Mouse (Mus musculus): ENCODE results near the gene Ptpn1. TPM values are rescaled to one million over a fixed set of nuclear protein-coding genes. Genes with fewer than 3 reads are reported as not detected.

Gene Ptpn1
- total and polyA plus RNA-seq, 3 experiments, result 69.8 to 131 (median 77.6) TPM

- no peaks in the 10 kb centered on the region for H3K79me2 ChIP-seq (replicated peaks; ENCODE audit: control insufficient read depth, extremely low read depth, insufficient read depth, poor library complexity, severe bottlenecking)
- in situ Hi-C loops (cut with MboI; ENCODE audit: low pct_ligation_motif_present, low pct_unique_long_range_greater_than_20kb, low sequenced_read_pairs) (no loop called here), dilution Hi-C loops (cut with MboI; ENCODE audit: extremely low pct_ligation_motif_present, extremely low pct_unique_long_range_greater_than_20kb, low sequenced_read_pairs) (no loop called here)
- no peak overlapping the region for H3K4me2 ChIP-seq (ENCODE audit: insufficient read depth, low read depth, poor library complexity, severe bottlenecking)
- no peak overlapping the region for H3K4me3 ChIP-seq (replicated peaks in 1 of 3; ENCODE audit: low read depth in 2 of 3, low read length in 2 of 3, poor library complexity in 1 of 3)
- no peaks in the 10 kb centered on the region for H3K36me3 ChIP-seq (replicated peaks in 1 of 2; ENCODE audit: control insufficient read depth in 1 of 2, insufficient read depth in 1 of 2, low read length in 1 of 2)
- peaks cover 4% of the 10 kb centered on the region for H3K9me3 ChIP-seq (replicated peaks; ENCODE audit: low read length)
- H3K27ac ChIP-seq (ENCODE audit: insufficient read depth, low read depth), result no peak overlapping the region
- DNase-seq (ENCODE audit: extremely low read depth), result no peak
- H3K27me3 ChIP-seq (replicated peaks), result peaks cover 35% of the 10 kb centered on the region
- TF ChIP-seq ZC3H11A (IDR thresholded peaks at IDR 0.05; ENCODE audit: low read depth, low read length) (no peak), HCFC1 (IDR thresholded peaks at IDR 0.05; ENCODE audit: low read depth, low read length) (no peak), ETS1 (conservative IDR thresholded peaks at IDR 0.05; ENCODE audit: low read depth, low read length) (no peak), JUND (conservative IDR thresholded peaks at IDR 0.05; ENCODE audit: low read depth, low read length) (no peak), RAD21 (IDR thresholded peaks at IDR 0.05; ENCODE audit: low read depth, low read length) (no peak), MYC (IDR thresholded peaks at IDR 0.05; ENCODE audit: low read depth, low read length) (no peak), POLR2A (IDR thresholded peaks at IDR 0.05; ENCODE audit: low read depth, low read length) (no peak), UBTF (IDR thresholded peaks at IDR 0.05; ENCODE audit: low read depth, low read length) (no peak), USF2 (conservative IDR thresholded peaks at IDR 0.05; ENCODE audit: low read depth, low read length) (no peak), JUN (IDR thresholded peaks at IDR 0.05; ENCODE audit: insufficient read depth, low read depth, low read length) (no peak), CHD1 (IDR thresholded peaks at IDR 0.05; ENCODE audit: low read depth, low read length) (no peak), EP300 (IDR thresholded peaks at IDR 0.05; ENCODE audit: low read length) (no peak), ELF1 (IDR thresholded peaks at IDR 0.05; ENCODE audit: low read depth, low read length) (no peak), IRF4 (IDR thresholded peaks at IDR 0.05; ENCODE audit: low read depth, low read length) (no peak), KAT2A (IDR thresholded peaks at IDR 0.05; ENCODE audit: insufficient replicate concordance, low read length) (no peak), MAFK (IDR thresholded peaks at IDR 0.05; ENCODE audit: insufficient replicate concordance, low read length) (no peak), CHD2 (IDR thresholded peaks at IDR 0.05; ENCODE audit: low read length) (no peak), NELFE (IDR thresholded peaks at IDR 0.05; ENCODE audit: low read depth, low read length) (no peak)
- peaks cover 11 to 36% of the 10 kb centered on the region in 2 experiments for H3K4me1 ChIP-seq (ENCODE audit: control insufficient read depth in 1 of 2, insufficient read depth in 2 of 2)
- no peak overlapping the region for H3K9ac ChIP-seq (ENCODE audit: insufficient read depth, low read depth)
These were observed 76.3 kb downstream of the Ptpn1 start for GRCm38 (mm10) chr2:168008132-168008531.

GRCm38 (mm10) chr2:168009936-168010668 lies 78.2 kb downstream of the Ptpn1 start, which contains the start of gene Ripor3:
Gene Ripor3, minus strand, starts transcription at chr2:168010618.
- H3K36me3 ChIP-seq (replicated peaks in 1 of 2; ENCODE audit: control insufficient read depth in 1 of 2, insufficient read depth in 1 of 2, low read length in 1 of 2), result no peaks in the 10 kb centered on the region
- H3K9me3 ChIP-seq (replicated peaks; ENCODE audit: low read length), result no peaks in the 10 kb centered on the region
- H3K9ac ChIP-seq (ENCODE audit: insufficient read depth, low read depth), result no peak within 1 kb of the TSS
- DNase-seq (ENCODE audit: extremely low read depth), result peak; percentile 64
- H3K27me3 ChIP-seq (replicated peaks), result peaks cover 45% of the 10 kb centered on the region
- TF ChIP-seq NRF1 (IDR thresholded peaks at IDR 0.05; ENCODE audit: low read depth, low read length), result 0 out of 2 replicates have a peak, but pooled peaks have one; percentile 10
- no peak for TF ChIP-seq ELF1 (IDR thresholded peaks at IDR 0.05; ENCODE audit: low read depth, low read length)
- TF ChIP-seq IRF4 (IDR thresholded peaks at IDR 0.05; ENCODE audit: low read depth, low read length), result peak; percentile 29; the same call in 1 of the 2 replicates
- no peak for TF ChIP-seq MAX (IDR thresholded peaks at IDR 0.05; ENCODE audit: low read length)
- no peak for TF ChIP-seq EP300 (IDR thresholded peaks at IDR 0.05; ENCODE audit: low read length)
- peak; percentile 72 for TF ChIP-seq SMC3 (IDR thresholded peaks at IDR 0.05; ENCODE audit: low read depth, low read length)
- no peak for TF ChIP-seq TCF12 (IDR thresholded peaks at IDR 0.05; ENCODE audit: low read depth, low read length)
- TF ChIP-seq CTCF (conservative IDR thresholded peaks at IDR 0.05 in 1 of 2, IDR thresholded peaks at IDR 0.05 in 1 of 2; ENCODE audit: low read depth in 2 of 2, low read length in 2 of 2), result peak; percentile 62 to 82
- TF ChIP-seq ZKSCAN1 (IDR thresholded peaks at IDR 0.05; ENCODE audit: borderline replicate concordance, low read depth, low read length), result no peak
- peak; percentile 59 for TF ChIP-seq RAD21 (IDR thresholded peaks at IDR 0.05; ENCODE audit: low read depth, low read length)
- H3K79me2 ChIP-seq (replicated peaks; ENCODE audit: control insufficient read depth, extremely low read depth, insufficient read depth, poor library complexity, severe bottlenecking), result no peaks in the 10 kb centered on the region
- peaks cover 7 to 28% of the 10 kb centered on the region in 2 experiments for H3K4me1 ChIP-seq (ENCODE audit: control insufficient read depth in 1 of 2, insufficient read depth in 2 of 2)
- in situ Hi-C loops (cut with MboI; ENCODE audit: low pct_ligation_motif_present, low pct_unique_long_range_greater_than_20kb, low sequenced_read_pairs), result no loop called here
- H3K4me2 ChIP-seq (ENCODE audit: insufficient read depth, low read depth, poor library complexity, severe bottlenecking), result peak within 1 kb of the TSS; percentile 35
- dilution Hi-C loops (cut with MboI; ENCODE audit: extremely low pct_ligation_motif_present, extremely low pct_unique_long_range_greater_than_20kb, low sequenced_read_pairs), result no loop called here
- no peak within 1 kb of the TSS for H3K4me3 ChIP-seq (replicated peaks in 1 of 3; ENCODE audit: low read depth in 2 of 3, low read length in 2 of 3, poor library complexity in 1 of 3)
- no peak within 1 kb of the TSS for H3K27ac ChIP-seq (ENCODE audit: insufficient read depth, low read depth)

All from CH12.LX (cell line).